Mouse (Mus musculus) lung, postnatal 25 days (tissue): ENCODE data around the gene Fhad1.

Source experiments
- DNase-seq: peaks from one replicate; pipeline ENCODE4 v3.0.0; 2022; ENCODE audit warnings: low spot score

The Fhad1 gene

GRCm38 (mm10) chr4:141861591-141862295 lies 153.1 kb downstream of the Fhad1 start:
- peak; percentile 71 for DNase-seq

GRCm38 (mm10) chr4:141860246-141860841 lies 154.5 kb downstream of the Fhad1 start:
- no peak for DNase-seq

DNA sequence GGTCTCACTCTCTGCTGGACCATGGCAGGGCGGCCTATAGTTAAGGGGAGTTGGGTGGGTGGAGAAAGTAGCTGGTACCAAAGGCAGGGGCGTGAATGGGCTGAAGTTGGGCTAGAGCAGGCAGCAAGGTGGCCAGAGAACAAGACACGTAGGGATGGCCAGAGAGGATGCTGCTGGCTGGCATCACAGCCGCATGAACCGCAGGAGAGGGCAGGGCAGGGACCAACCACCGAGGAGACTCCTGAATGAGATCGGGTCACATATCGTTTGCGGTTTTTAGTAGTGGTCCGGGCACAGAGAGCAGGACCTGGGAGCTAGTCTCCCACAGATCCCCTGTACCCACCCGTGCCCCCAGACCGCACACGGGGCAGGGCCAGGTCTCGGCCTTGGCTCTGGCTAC lies 155.5 kb downstream of the Fhad1 start:
- no peak for DNase-seq

DNA sequence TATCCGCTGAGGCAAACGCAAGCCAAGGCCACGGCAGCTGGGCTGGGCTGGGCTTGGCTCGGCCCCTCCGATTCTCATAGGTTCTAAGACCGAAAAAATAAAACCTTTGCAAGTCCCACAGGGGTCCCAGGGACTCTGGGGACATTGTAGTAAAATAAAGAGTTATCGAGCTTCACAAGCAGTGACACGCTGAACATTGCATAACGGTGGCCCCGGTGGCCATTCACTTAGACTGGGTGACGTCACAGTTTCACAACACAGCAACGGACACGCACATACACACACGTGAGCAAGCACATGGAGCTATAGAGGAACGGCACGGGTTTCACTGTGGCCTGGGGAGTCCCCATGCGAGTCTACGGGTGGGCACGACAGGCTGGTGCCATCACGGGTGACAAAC lies 156.4 kb downstream of the Fhad1 start:
- no peak for DNase-seq

GRCm38 (mm10) chr4:141857422-141857930 lies 157.4 kb downstream of the Fhad1 start:
- DNase-seq = peak; percentile 78

GRCm38 (mm10) chr4:141853437-141853836 lies 161.4 kb downstream of the Fhad1 start:
- no peak for DNase-seq

- DNase-seq = no peak
Observed at GRCm38 (mm10) chr4:141845999-141846398, 168.9 kb downstream of the Fhad1 start, which contains the start of gene Ctrc. Ctrc (minus strand) TSS chr4:141846359.
